Mouse (Mus musculus) midbrain, embryonic 12.5 days (tissue): Measurements from ENCODE around the gene Slc7a5. TPM values are rescaled to one million over a fixed set of nuclear protein-coding genes. Genes with fewer than 3 reads are reported as not detected.

ENCODE experiments used
- ATAC-seq: fragments of 200-750 bp; cut with Nextera tagmentation; 2 replicates; pipeline ENCODE4 v1.8.0; 2017; ENCODE audit warnings: low read depth, moderate TSS enrichment, moderate library complexity; ENCODE audit not compliant: low FRiP score
- H3K27ac ChIP-seq: fragments of 300-500 bp; sonication (generic); replicated peaks from 2 replicates; pipeline ENCODE4 v1.5.1; 2016; ENCODE audit warnings: mild to moderate bottlenecking
- H3K27me3 ChIP-seq: fragments of 300-500 bp; sonication (generic); 2 replicates; pipeline ENCODE4 v1.6.1; 2016; ENCODE audit warnings: mild to moderate bottlenecking
- H3K36me3 ChIP-seq: fragments of 300-500 bp; sonication (generic); 2 replicates; pipeline ENCODE4 v1.6.1; 2016
- H3K4me1 ChIP-seq: fragments of 300-500 bp; sonication (generic); 2 replicates; pipeline ENCODE4 v1.6.1; 2016
- H3K4me2 ChIP-seq: fragments of 300-500 bp; sonication (generic); replicated peaks from 2 replicates; pipeline ENCODE4 v1.6.1; 2016; ENCODE audit warnings: mild to moderate bottlenecking, moderate library complexity
- H3K4me3 ChIP-seq: fragments of 300-500 bp; sonication (generic); 2 replicates; pipeline ENCODE4 v1.5.1; 2016; ENCODE audit warnings: mild to moderate bottlenecking
- H3K9ac ChIP-seq: fragments of 300-500 bp; sonication (generic); replicated peaks from 2 replicates; pipeline ENCODE4 v1.6.1; 2016; ENCODE audit warnings: mild to moderate bottlenecking, moderate library complexity
- H3K9me3 ChIP-seq: fragments of 300-500 bp; sonication (generic); 2 replicates; pipeline ENCODE4 v1.6.1; 2016; ENCODE audit warnings: mild to moderate bottlenecking
- WGBS: fragments of 180-500 bp; shearing (Covaris S2); methylation state at CpG from one replicate; pipeline ENCODE4 v1.1.7; 2016; 5-methylcytosine and 5-hydroxymethylcytosine counted together
- polyA plus RNA-seq: library from polyadenylated mRNA; unstranded; fragments of >200 nt; fragmentation: Nextera tagmentation; extraction: Ambion mirVana; gene quantifications from 2 replicates; pipeline ENCODE4 v1.2.1, GENCODE M21; 2016

Slc7a5 gene
- polyA plus RNA-seq, 1 experiment from 2014 or later, result 37.6 TPM

DNA sequence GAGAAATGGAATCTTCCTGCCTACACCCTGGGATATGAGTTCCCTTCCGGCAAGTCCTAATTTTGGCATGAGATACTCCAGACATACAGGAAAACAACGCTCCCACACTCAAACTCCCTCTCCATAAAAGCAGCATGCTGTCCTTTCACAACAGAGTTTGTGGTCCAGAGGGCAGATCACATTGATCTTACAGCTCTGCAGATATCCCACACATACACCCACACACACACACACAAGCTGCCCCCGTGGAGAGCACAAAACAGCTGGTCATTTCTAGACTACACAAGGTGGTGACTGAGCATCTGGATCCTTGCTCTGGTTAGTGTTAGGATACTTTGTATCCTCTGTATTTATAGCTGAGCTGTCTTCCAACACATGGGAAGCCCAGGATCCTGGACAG lies 32.4 kb downstream of the Slc7a5 start:
- no peak overlapping the region for H3K4me2 ChIP-seq
- no peak overlapping the region for H3K27ac ChIP-seq
- H3K36me3 ChIP-seq, result no peaks in the 10 kb centered on the region
- peaks cover 14% of the 10 kb centered on the region; the same call in 1 of the 2 replicates for H3K27me3 ChIP-seq
- no peak overlapping the region for H3K9ac ChIP-seq
- H3K4me3 ChIP-seq, result no peak overlapping the region
- no peak for ATAC-seq
- 92% methylated on average over 3 of the region's 3 CpGs for WGBS
- H3K4me1 ChIP-seq, result peaks cover 13% of the 10 kb centered on the region
- no peaks in the 10 kb centered on the region for H3K9me3 ChIP-seq

GRCm38 (mm10) chr8:121874031-121874430 lies 33.5 kb downstream of the Slc7a5 start:
- no peak overlapping the region for H3K4me2 ChIP-seq
- H3K4me1 ChIP-seq, result peaks cover 10% of the 10 kb centered on the region; the same call in 1 of the 2 replicates
- WGBS, result 68% methylated on average over 9 of the region's 9 CpGs
- no peak for ATAC-seq
- no peaks in the 10 kb centered on the region for H3K36me3 ChIP-seq
- H3K27me3 ChIP-seq, result peaks cover 16% of the 10 kb centered on the region; the same call in 1 of the 2 replicates
- H3K4me3 ChIP-seq, result no peak overlapping the region
- no peaks in the 10 kb centered on the region for H3K9me3 ChIP-seq
- no peak overlapping the region for H3K9ac ChIP-seq
- H3K27ac ChIP-seq, result no peak overlapping the region

GRCm38 (mm10) chr8:121871833-121872440 lies 35.6 kb downstream of the Slc7a5 start:
- H3K4me2 ChIP-seq, result no peak overlapping the region
- H3K4me1 ChIP-seq, result peaks cover 10% of the 10 kb centered on the region; the same call in 1 of the 2 replicates
- peaks cover 16% of the 10 kb centered on the region; the same call in 1 of the 2 replicates for H3K27me3 ChIP-seq
- 44% methylated on average over 10 of the region's 10 CpGs for WGBS
- no peaks in the 10 kb centered on the region for H3K36me3 ChIP-seq
- H3K27ac ChIP-seq, result no peak overlapping the region
- no peak for ATAC-seq
- H3K9ac ChIP-seq, result no peak overlapping the region
- no peak overlapping the region for H3K4me3 ChIP-seq
- no peaks in the 10 kb centered on the region for H3K9me3 ChIP-seq

- Histone ChIP-seq H3K27me3 (peaks cover 16% of the 10 kb centered on the region; the same call in 1 of the 2 replicates), H3K4me2 (no peak overlapping the region), H3K4me3 (no peak overlapping the region), H3K27ac (no peak overlapping the region), H3K9ac (no peak overlapping the region), H3K4me1 (peaks cover 10% of the 10 kb centered on the region; the same call in 1 of the 2 replicates), H3K36me3 (no peaks in the 10 kb centered on the region), H3K9me3 (no peaks in the 10 kb centered on the region)
- 96% methylated on average over 2 of the region's 2 CpGs for WGBS
- ATAC-seq, result no peak
Observed at GRCm38 (mm10) chr8:121870190-121870589, 37.3 kb downstream of the Slc7a5 start.

- Histone ChIP-seq H3K4me2 (no peak overlapping the region), H3K4me3 (no peak overlapping the region), H3K4me1 (peaks cover 10% of the 10 kb centered on the region; the same call in 1 of the 2 replicates), H3K9me3 (no peaks in the 10 kb centered on the region), H3K36me3 (no peaks in the 10 kb centered on the region), H3K9ac (no peak overlapping the region), H3K27me3 (peaks cover 16% of the 10 kb centered on the region; the same call in 1 of the 2 replicates), H3K27ac (no peak overlapping the region)
- ATAC-seq, result no peak
- WGBS, result 74% methylated on average over 7 of the region's 7 CpGs
Observed at GRCm38 (mm10) chr8:121868896-121869295, 38.6 kb downstream of the Slc7a5 start.

DNA sequence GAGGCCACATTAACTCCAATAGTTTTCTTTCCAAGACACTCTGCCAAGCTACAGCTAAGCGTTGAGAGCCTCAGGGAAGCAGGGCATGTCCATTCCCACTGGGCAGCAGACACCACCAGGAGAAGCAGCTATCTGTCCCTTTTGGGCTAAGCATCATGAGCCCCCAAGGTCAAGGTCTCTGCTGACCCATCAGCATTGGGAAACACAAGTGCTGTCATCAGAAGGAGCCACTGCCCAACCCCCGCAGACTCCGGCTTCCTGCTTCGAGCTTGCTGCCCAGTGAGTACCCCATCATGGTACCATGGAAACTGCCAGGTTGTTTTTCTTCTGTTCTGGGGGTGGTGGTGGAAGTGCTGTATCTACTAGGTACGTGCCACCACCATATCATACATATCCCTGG lies 39.3 kb downstream of the Slc7a5 start:
- no peak for ATAC-seq
- 89% methylated on average over 5 of the region's 5 CpGs for WGBS
- H3K36me3 ChIP-seq, result no peaks in the 10 kb centered on the region
- H3K4me1 ChIP-seq, result peaks cover 10% of the 10 kb centered on the region; the same call in 1 of the 2 replicates
- H3K4me2 ChIP-seq, result no peak overlapping the region
- H3K9me3 ChIP-seq, result no peaks in the 10 kb centered on the region
- peaks cover 16% of the 10 kb centered on the region; the same call in 1 of the 2 replicates for H3K27me3 ChIP-seq
- no peak overlapping the region for H3K4me3 ChIP-seq
- no peak overlapping the region for H3K27ac ChIP-seq
- no peak overlapping the region for H3K9ac ChIP-seq

DNA sequence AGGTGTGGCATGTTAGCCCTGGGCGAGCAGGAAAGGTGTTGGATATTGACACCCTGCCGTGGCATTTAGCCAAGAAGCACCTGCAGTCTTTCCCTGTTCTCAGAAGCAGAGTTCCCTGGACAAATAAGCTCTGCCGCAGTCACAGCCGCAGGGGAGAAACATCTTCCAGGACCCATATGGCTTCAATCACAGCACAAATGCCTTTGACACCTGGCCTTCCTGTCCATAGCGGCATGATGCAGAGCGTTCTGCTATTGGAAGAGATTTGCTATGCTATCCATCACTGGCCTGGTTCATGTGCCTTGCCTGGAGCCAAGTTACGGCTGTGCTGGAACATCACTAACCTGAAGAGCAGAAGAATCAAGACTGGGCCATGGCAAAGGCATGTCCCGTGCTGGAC lies 42.1 kb downstream of the Slc7a5 start:
- no peak for ATAC-seq
- no peaks in the 10 kb centered on the region for H3K9me3 ChIP-seq
- H3K27ac ChIP-seq, result no peak overlapping the region
- 80% methylated on average over 8 of the region's 8 CpGs for WGBS
- no peak overlapping the region for H3K9ac ChIP-seq
- H3K4me3 ChIP-seq, result no peak overlapping the region
- H3K4me2 ChIP-seq, result no peak overlapping the region
- H3K36me3 ChIP-seq, result no peaks in the 10 kb centered on the region
- 0 out of 2 replicates have a peak, but pooled peaks cover 2% of the 10 kb centered on the region for H3K27me3 ChIP-seq
- H3K4me1 ChIP-seq, result no peaks in the 10 kb centered on the region

DNA sequence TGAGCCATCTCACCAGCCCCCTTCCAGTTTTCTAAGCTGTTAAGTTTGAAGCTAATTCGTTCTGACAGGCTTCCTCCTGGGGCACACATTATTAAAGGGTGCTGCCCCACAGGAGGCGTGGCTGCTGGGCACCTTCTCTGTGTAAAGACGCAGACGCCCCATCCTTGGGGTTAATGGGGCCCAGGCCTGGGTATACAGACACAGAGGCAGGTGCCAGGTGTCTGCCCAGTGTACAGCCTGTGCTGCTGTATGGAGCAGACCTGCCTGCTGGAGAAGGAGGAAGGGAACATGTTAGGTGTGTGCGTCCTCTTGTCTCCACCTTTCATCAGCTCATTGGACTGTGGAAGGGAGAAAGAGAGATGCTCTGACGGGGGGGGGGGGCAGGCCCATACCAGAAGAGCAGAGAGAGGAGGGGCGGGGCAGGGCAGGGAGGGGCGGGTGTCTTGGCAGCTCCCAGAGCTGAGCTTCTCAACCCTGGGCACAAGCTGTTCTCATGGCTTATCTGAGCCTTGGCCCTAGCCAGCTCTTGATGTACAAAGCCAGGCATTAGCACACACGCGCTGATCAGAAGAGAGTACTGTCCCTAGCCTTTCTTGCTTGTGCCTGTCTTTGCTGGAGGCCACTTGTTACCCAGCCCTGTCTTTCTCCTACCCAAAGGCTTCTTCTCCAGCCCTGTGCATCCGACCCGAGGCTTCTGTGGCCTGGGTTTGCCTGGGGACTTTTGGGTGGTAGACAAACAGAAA lies 45.5 kb downstream of the Slc7a5 start:
- no peak for ATAC-seq
- H3K4me1 ChIP-seq, result no peaks in the 10 kb centered on the region
- H3K36me3 ChIP-seq, result no peaks in the 10 kb centered on the region
- WGBS, result 79% methylated on average over 9 of the region's 12 CpGs
- no peak overlapping the region; the same call in 1 of the 2 replicates for H3K9ac ChIP-seq
- H3K4me2 ChIP-seq, result no peak overlapping the region
- no peaks in the 10 kb centered on the region for H3K9me3 ChIP-seq
- no peak overlapping the region for H3K4me3 ChIP-seq
- H3K27me3 ChIP-seq, result no peaks in the 10 kb centered on the region
- no peak overlapping the region for H3K27ac ChIP-seq

DNA sequence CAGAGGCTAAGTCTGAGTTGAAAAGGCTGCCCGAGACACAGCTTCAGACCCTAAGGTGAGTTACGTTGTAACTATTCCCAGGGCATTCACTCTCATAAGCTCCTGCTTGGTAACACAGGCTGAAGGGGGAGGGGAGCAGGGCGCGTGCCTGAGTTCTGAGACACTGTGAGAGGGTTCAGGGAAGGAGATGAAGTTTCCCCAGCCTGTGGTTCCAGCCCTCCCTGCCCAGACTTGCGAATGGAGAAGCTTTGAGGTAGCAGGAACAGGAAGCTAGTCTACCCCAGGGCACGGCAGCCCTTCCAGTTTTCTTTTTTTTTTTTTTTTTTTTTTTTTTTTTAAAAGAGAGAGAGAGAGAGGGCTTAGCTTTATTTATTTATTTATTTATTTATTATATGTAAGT lies 46.2 kb downstream of the Slc7a5 start:
- ATAC-seq, result no peak
- 55% methylated on average over 6 of the region's 6 CpGs for WGBS

GRCm38 (mm10) chr8:121857747-121858146 lies 49.7 kb downstream of the Slc7a5 start:
- H3K27me3 ChIP-seq, result no peaks in the 10 kb centered on the region
- no peaks in the 10 kb centered on the region for H3K36me3 ChIP-seq
- H3K4me3 ChIP-seq, result no peak overlapping the region
- H3K4me1 ChIP-seq, result no peaks in the 10 kb centered on the region
- WGBS, result 47% methylated on average over 2 of the region's 2 CpGs
- H3K9me3 ChIP-seq, result no peaks in the 10 kb centered on the region
- no peak overlapping the region for H3K27ac ChIP-seq
- H3K9ac ChIP-seq, result no peak overlapping the region
- ATAC-seq, result no peak
- no peak overlapping the region for H3K4me2 ChIP-seq

More for the DNA sequence above, 46.2 kb downstream of the Slc7a5 start:
- no peak overlapping the region for H3K4me2 ChIP-seq
- no peaks in the 10 kb centered on the region for H3K4me1 ChIP-seq
- H3K36me3 ChIP-seq, result no peaks in the 10 kb centered on the region
- no peak overlapping the region for H3K4me3 ChIP-seq
- H3K27me3 ChIP-seq, result no peaks in the 10 kb centered on the region
- no peak overlapping the region for H3K27ac ChIP-seq
- H3K9me3 ChIP-seq, result no peaks in the 10 kb centered on the region
- H3K9ac ChIP-seq, result no peak overlapping the region

DNA sequence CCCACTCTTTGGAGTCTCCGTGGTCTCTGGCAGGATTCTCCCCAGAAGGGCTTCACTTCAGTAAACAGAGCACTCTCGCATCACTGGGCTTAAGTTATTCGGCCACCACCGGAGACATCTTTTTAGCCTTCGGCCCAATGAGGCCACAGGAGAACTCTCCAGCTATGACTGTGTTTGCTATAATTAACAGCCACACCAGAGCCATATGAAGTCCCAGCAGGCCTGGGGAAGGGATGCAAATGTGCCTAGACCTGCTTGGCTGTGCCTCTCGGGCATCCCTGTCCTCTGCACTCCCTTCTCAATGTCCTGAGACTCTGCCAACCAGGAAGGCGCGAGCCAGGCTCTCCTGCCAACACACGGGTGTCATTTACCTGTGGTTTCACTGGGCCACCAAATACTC lies 50.2 kb downstream of the Slc7a5 start:
- no peak overlapping the region for H3K9ac ChIP-seq
- H3K27me3 ChIP-seq, result 0 out of 2 replicates have a peak, but pooled peaks cover 4% of the 10 kb centered on the region
- H3K36me3 ChIP-seq, result no peaks in the 10 kb centered on the region
- H3K4me3 ChIP-seq, result no peak overlapping the region
- no peak overlapping the region for H3K4me2 ChIP-seq
- peaks cover 2% of the 10 kb centered on the region; the same call in 1 of the 2 replicates for H3K4me1 ChIP-seq
- 55% methylated on average over 9 of the region's 9 CpGs for WGBS
- no peak overlapping the region for H3K27ac ChIP-seq
- no peaks in the 10 kb centered on the region for H3K9me3 ChIP-seq
- ATAC-seq, result no peak

DNA sequence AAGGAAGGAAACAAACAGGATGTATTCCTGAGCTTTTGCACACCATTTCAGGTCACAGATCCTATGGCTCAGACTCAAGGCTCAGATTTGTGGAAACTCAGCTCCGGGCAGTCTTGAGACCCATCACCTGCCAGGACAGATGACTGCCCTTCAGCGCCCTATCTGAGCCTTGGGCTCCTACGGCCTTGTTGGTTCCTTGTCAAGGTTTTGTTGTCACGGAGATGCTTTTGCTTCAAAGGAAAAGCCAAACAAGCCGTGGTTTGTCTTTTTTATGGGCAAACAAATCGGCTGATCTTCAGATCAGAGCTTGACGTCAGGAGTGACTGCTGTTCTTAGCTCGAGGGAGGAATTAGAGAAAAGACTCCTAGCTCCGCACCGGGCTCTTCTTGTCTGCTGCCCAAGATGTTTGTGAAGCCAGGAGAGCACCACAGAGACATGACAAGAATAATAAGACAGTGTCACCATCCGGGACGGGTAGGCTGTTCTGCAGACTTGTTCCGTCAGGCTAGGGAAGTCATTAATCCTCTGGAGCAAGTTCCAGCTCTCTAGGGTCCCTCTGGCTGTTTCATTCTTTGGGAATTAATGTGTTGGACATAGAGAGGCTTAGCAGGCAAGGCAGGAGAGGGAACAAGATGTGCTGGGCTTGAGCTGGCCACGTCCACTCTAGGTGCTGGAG lies 51.3 kb downstream of the Slc7a5 start:
- Histone ChIP-seq H3K27me3 (peaks cover 12% of the 10 kb centered on the region; the same call in 1 of the 2 replicates), H3K4me3 (no peak overlapping the region), H3K36me3 (no peaks in the 10 kb centered on the region), H3K4me2 (no peak overlapping the region), H3K27ac (no peak overlapping the region), H3K9me3 (no peaks in the 10 kb centered on the region), H3K9ac (no peak overlapping the region), H3K4me1 (peaks cover 13% of the 10 kb centered on the region)
- WGBS, result 82% methylated on average over 14 of the region's 14 CpGs
- ATAC-seq, result no peak
